Mouse (Mus musculus): ENCODE data around the gene Rgs14.

DNA sequence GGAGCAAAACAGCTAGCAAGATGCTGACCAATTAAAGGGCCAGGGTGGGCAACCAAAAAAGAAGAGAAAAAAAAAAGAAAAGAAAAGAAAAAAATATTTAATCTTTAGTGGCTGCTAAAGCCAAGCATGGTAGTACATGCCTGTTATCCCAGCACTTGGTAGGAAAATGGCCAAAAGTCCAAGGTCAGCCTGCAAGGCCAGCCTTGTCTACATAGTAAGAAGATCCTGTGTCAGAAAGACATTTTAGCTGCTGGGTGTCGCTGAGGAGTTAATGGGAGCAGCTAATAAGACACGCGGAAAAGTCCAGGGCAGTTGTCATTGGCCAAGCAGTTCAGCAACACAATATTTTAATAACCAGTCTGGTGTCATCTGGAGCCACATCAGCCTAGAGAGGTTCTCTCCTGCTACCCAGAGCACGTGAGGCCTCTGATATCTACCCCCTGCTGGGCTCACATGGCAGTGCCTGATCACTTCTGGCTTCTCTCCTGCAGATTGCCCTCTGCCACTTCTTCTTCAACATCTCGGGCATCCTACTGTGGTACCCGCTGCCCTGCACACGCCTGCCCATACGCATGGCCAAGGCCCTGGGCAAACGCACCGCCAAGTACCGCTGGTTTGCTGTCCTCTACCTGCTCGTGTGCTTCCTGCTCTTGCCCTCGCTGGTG is 43.2 kb downstream of the Rgs14 start:
- no peak for TF ChIP-seq POLR2A (IDR thresholded peaks at IDR 0.05; ENCODE audit: borderline replicate concordance, insufficient read depth, low read length)
- no peak for TF ChIP-seq CTCF (IDR thresholded peaks at IDR 0.05; ENCODE audit: borderline replicate concordance, insufficient read depth, low read depth, low read length)

All from cerebellum, adult 2 months (tissue).